Mouse (Mus musculus) liver, embryonic 14.5 days (tissue): ENCODE results near the gene Shc1.

Experiments used
- CTCF ChIP-seq: IDR thresholded peaks from 2 replicates; pipeline ENCODE4 v1.5.1; 2016; ENCODE audit warnings: antibody characterized with exemption, low read depth, control low read depth
- EP300 ChIP-seq: IDR thresholded peaks from 2 replicates; pipeline ENCODE4 v1.6.1; 2016; ENCODE audit warnings: antibody characterized with exemption, low read depth

GRCm38 (mm10) chr3:89472280-89472679 lies 54.0 kb downstream of the Shc1 start:
- TF ChIP-seq EP300 (no peak), CTCF (no peak)
